Mouse (Mus musculus): ENCODE measurements around the gene Tssk1.

DNA sequence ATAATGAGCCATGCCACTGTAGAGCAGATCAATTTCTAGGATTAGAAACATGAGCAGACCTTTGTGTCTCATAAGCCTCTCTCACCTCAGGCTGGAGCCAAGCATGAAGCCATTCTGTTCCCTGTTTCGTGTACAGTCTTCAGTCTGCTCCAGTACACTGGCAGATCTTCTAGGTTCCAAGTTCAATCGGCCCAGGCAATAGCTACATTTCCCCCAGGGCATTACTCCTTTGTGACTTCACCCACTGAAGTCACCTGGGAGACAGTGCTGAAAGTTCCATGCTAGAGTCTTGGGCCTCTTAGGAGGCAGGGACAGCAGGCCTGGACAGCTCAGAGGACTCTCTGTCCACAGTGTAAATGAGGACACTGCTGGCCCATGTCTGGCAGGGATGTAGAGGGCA, at the start of gene Tssk1:
- TF ChIP-seq CTCF (IDR thresholded peaks at IDR 0.05; ENCODE audit: low read depth, low read length) (no peak), POLR2A (IDR thresholded peaks at IDR 0.05; ENCODE audit: insufficient read depth, low read length) (no peak)

Data from ES-Bruce4 (cell line).